Mouse (Mus musculus): Measurements from ENCODE around the gene Gap43. TPM values are rescaled to one million over a fixed set of nuclear protein-coding genes. Genes with fewer than 3 reads are reported as not detected.

Gene Gap43
- polyA plus RNA-seq, 1 experiment from 2014 or later = 41.4 TPM

DNA sequence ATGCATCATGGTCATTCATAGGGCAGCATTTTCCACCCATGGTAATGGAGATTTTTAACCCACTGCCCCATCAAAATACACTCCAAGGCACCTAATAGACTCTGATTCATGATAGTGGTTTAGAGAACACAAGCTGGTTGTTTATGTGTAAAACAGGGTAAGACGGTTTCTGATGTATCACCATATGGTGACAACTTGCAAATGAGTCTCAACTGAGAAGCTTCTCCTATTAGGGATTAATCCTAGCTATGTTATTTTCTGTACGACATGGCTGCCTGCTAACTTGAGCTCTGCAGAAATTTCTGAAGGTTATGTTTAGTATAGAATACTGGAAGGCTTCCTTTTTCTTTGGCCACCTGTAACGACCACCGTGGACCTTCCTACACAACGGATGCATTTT lies 21.1 kb downstream of the Gap43 start:
- Histone ChIP-seq H3K27me3 (ENCODE audit: control insufficient read depth, insufficient read depth, low read length) (no peaks in the 10 kb centered on the region), H3K27ac (replicated peaks) (no peak overlapping the region), H3K4me3 (ENCODE audit: low read depth, low read length) (no peak overlapping the region), H3K4me1 (replicated peaks; ENCODE audit: control insufficient read depth, insufficient read depth) (no peaks in the 10 kb centered on the region), H3K9ac (ENCODE audit: low read length) (no peak overlapping the region), H3K4me2 (replicated peaks; ENCODE audit: low read depth) (no peak overlapping the region), H3K36me3 (ENCODE audit: control insufficient read depth, insufficient read depth, low read length) (no peaks in the 10 kb centered on the region), H3K9me3 (ENCODE audit: control insufficient read depth, low read length) (no peaks in the 10 kb centered on the region)
- DNase-seq (ENCODE audit: low spot score) (no peak), ATAC-seq (ENCODE audit: low FRiP score, low TSS enrichment) (no peak)
- TF ChIP-seq CTCF (IDR thresholded peaks at IDR 0.05; ENCODE audit: low read depth) (no peak), EP300 (optimal IDR thresholded peaks at IDR 0.05) (no peak)
- 62% methylated on average over 5 of the region's 5 CpGs for WGBS

DNA sequence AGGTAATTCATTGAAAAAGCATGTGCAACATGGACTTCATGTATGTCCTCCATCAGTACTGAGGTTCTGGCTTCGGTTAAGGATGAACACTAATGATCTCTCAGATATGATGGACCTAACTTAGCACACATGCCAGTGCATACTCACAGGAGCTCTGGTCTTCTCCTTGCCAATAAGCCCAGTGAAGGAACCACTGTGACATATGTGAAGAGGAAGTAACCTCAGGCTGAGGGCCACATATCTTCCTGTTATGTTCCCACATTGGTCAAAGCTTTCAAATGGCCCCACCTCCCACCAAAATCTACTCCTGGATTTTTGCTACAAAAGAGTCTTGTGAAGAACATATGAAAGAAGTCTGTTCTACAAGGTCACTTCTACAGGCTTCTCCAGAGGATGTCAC lies 28.3 kb downstream of the Gap43 start:
- H3K27ac ChIP-seq (replicated peaks) = no peak overlapping the region
- H3K9me3 ChIP-seq (ENCODE audit: control insufficient read depth, low read length) = no peaks in the 10 kb centered on the region
- ATAC-seq (ENCODE audit: low FRiP score, low TSS enrichment) = no peak
- 91% methylated on average over 1 of the region's 1 CpGs for WGBS
- no peaks in the 10 kb centered on the region for H3K36me3 ChIP-seq (ENCODE audit: control insufficient read depth, insufficient read depth, low read length)
- H3K4me2 ChIP-seq (replicated peaks; ENCODE audit: low read depth) = no peak overlapping the region
- H3K9ac ChIP-seq (ENCODE audit: low read length) = no peak overlapping the region
- H3K4me3 ChIP-seq (ENCODE audit: low read depth, low read length) = no peak overlapping the region
- no peaks in the 10 kb centered on the region for H3K4me1 ChIP-seq (replicated peaks; ENCODE audit: control insufficient read depth, insufficient read depth)
- H3K27me3 ChIP-seq (ENCODE audit: control insufficient read depth, insufficient read depth, low read length) = no peaks in the 10 kb centered on the region
- TF ChIP-seq CTCF (IDR thresholded peaks at IDR 0.05; ENCODE audit: low read depth) (no peak), EP300 (optimal IDR thresholded peaks at IDR 0.05) (no peak)
- no peak for DNase-seq (ENCODE audit: low spot score)

- TF ChIP-seq EP300 (optimal IDR thresholded peaks at IDR 0.05) (no peak), CTCF (IDR thresholded peaks at IDR 0.05; ENCODE audit: low read depth) (no peak)
- Histone ChIP-seq H3K9ac (ENCODE audit: low read length) (no peak overlapping the region), H3K9me3 (ENCODE audit: control insufficient read depth, low read length) (no peaks in the 10 kb centered on the region), H3K36me3 (ENCODE audit: control insufficient read depth, insufficient read depth, low read length) (no peaks in the 10 kb centered on the region), H3K4me1 (replicated peaks; ENCODE audit: control insufficient read depth, insufficient read depth) (no peaks in the 10 kb centered on the region), H3K4me2 (replicated peaks; ENCODE audit: low read depth) (no peak overlapping the region), H3K27ac (replicated peaks) (no peak overlapping the region), H3K4me3 (ENCODE audit: low read depth, low read length) (no peak overlapping the region), H3K27me3 (ENCODE audit: control insufficient read depth, insufficient read depth, low read length) (no peaks in the 10 kb centered on the region)
- 90% methylated on average over 1 of the region's 1 CpGs for WGBS
- DNase-seq (ENCODE audit: low spot score) = no peak
- ATAC-seq (ENCODE audit: low FRiP score, low TSS enrichment) = no peak
Observed at GRCm38 (mm10) chr16:42308761-42309160, 31.7 kb downstream of the Gap43 start.

DNA sequence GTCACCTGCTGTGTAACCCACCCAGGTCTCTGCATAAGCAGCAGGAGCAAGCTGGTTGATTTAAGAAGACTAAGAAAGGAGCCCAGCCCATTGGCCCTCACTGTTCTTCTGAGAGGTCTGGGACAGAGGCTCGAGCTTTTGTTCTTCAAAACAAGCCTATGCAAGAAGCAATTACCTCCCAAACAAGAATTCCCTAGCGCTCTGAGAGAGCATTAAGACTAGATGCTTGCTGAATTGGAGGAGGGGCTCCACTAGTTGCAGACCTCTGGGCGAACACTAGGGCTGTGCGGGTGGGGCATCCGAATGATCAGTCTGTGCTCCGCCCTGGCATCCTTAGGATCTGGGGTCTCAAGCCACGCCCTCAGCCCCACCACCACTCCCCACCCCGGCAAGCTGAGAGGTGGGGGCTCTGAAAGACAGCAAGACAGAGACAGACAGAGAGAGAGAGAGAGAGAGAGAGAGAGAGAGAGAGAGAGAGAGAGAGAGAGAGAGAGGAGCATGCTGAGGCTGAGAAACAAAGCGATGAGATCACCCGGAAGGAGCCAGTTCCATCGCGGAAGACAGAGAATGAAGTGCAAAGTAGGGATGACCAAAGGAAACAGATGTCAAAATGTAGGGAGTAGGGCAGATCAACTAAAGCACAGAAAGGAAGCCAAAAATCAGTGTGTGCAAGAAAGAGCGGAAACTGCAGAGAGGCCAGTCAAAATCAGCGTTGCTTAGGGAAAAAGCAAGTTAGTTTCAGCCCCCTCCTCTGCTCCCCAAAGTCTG lies 34.3 kb downstream of the Gap43 start:
- H3K36me3 ChIP-seq (ENCODE audit: control insufficient read depth, insufficient read depth, low read length) = no peaks in the 10 kb centered on the region
- H3K27ac ChIP-seq (replicated peaks) = no peak overlapping the region; the same call in 1 of the 2 replicates
- H3K4me1 ChIP-seq (replicated peaks; ENCODE audit: control insufficient read depth, insufficient read depth) = no peaks in the 10 kb centered on the region
- 6% methylated on average over 14 of the region's 14 CpGs for WGBS
- H3K9me3 ChIP-seq (ENCODE audit: control insufficient read depth, low read length) = no peaks in the 10 kb centered on the region
- H3K27me3 ChIP-seq (ENCODE audit: control insufficient read depth, insufficient read depth, low read length) = no peaks in the 10 kb centered on the region
- DNase-seq (ENCODE audit: low spot score) (peak; percentile 34), ATAC-seq (ENCODE audit: low FRiP score, low TSS enrichment) (peak; percentile 83)
- peak overlapping the region; percentile 12; the same call in 1 of the 2 replicates for H3K4me3 ChIP-seq (ENCODE audit: low read depth, low read length)
- peak; percentile 49 for TF ChIP-seq CTCF (IDR thresholded peaks at IDR 0.05; ENCODE audit: low read depth)
- TF ChIP-seq EP300 (optimal IDR thresholded peaks at IDR 0.05) = no peak
- H3K4me2 ChIP-seq (replicated peaks; ENCODE audit: low read depth) = peak overlapping the region; percentile 36
- H3K9ac ChIP-seq (ENCODE audit: low read length) = 0 out of 2 replicates have a peak overlapping the region, but pooled peaks have one; percentile 31

DNA sequence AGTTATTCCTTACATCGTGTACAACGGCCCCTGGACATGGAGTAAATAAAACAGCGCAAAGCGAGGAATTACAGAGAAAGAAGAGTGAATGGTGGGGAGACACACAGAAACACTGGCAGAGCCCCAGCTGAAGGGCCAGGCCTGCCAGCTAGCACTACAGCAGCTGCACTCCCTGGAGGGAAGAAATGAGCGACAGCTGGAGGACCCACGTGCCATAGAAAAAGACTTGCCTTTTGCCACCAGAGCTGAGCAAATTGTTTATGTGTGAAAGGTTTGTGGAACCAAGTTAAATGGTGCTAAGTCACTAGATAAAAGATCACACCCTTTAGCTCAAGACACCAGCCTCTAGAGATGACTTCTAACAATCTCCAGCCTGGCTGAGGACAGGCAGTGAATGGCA lies 37.0 kb downstream of the Gap43 start:
- no peak overlapping the region for H3K9ac ChIP-seq (ENCODE audit: low read length)
- DNase-seq (ENCODE audit: low spot score) = no peak
- no peaks in the 10 kb centered on the region for H3K4me1 ChIP-seq (replicated peaks; ENCODE audit: control insufficient read depth, insufficient read depth)
- H3K4me3 ChIP-seq (ENCODE audit: low read depth, low read length) = no peak overlapping the region
- H3K36me3 ChIP-seq (ENCODE audit: control insufficient read depth, insufficient read depth, low read length) = no peaks in the 10 kb centered on the region
- TF ChIP-seq EP300 (optimal IDR thresholded peaks at IDR 0.05) = no peak
- no peak overlapping the region for H3K4me2 ChIP-seq (replicated peaks; ENCODE audit: low read depth)
- no peaks in the 10 kb centered on the region for H3K9me3 ChIP-seq (ENCODE audit: control insufficient read depth, low read length)
- 60% methylated on average over 6 of the region's 6 CpGs for WGBS
- no peak overlapping the region for H3K27ac ChIP-seq (replicated peaks)
- no peak for ATAC-seq (ENCODE audit: low FRiP score, low TSS enrichment)
- H3K27me3 ChIP-seq (ENCODE audit: control insufficient read depth, insufficient read depth, low read length) = no peaks in the 10 kb centered on the region

- Histone ChIP-seq H3K4me3 (ENCODE audit: low read depth, low read length) (no peak overlapping the region), H3K36me3 (ENCODE audit: control insufficient read depth, insufficient read depth, low read length) (no peaks in the 10 kb centered on the region), H3K9ac (ENCODE audit: low read length) (no peak overlapping the region), H3K4me2 (replicated peaks; ENCODE audit: low read depth) (no peak overlapping the region), H3K4me1 (replicated peaks; ENCODE audit: control insufficient read depth, insufficient read depth) (no peaks in the 10 kb centered on the region), H3K27me3 (ENCODE audit: control insufficient read depth, insufficient read depth, low read length) (no peaks in the 10 kb centered on the region), H3K27ac (replicated peaks) (no peak overlapping the region), H3K9me3 (ENCODE audit: control insufficient read depth, low read length) (no peaks in the 10 kb centered on the region)
- WGBS = 72% methylated on average over 5 of the region's 5 CpGs
- ATAC-seq (ENCODE audit: low FRiP score, low TSS enrichment) (no peak), DNase-seq (ENCODE audit: low spot score) (no peak)
- no peak for TF ChIP-seq EP300 (optimal IDR thresholded peaks at IDR 0.05)
- no peak for TF ChIP-seq CTCF (IDR thresholded peaks at IDR 0.05; ENCODE audit: low read depth)
Observed at GRCm38 (mm10) chr16:42294481-42294880, 46.0 kb downstream of the Gap43 start.

All from stomach, postnatal 0 days (tissue).